In the genomic region with DNA sequence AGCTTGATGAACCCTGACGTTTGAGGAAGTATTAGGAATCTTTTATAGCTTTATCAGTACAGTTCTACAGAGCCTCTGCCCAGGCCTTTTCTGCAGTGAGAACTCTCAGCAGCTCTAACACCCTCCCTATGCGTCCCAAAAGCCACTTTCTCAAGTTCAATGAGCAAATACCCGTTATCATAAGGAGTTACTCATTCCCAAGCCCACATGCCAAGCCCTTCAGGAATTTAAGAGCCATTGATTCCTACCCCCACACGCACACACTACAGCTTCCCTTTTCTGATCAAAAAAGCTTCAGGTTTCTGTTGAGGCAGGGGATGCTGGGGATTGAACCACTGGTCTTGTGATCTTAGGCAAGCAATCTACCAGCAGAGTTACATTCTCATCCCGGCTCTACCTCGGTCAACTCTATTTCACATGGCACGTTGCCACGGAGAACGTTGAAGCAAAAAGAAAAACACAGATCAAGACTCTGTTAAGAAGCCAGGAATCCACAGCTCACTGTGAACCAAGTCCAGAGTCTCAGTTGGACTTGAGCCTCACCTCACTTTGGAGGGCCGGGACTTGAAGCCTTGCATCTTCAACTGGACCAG, we compare ENCODE assay signal across 22 mouse cellular contexts. TPM values are rescaled to one million over a fixed set of nuclear protein-coding genes. Genes with fewer than 3 reads are reported as not detected.
DNase-seq lines count a peak whose midpoint lies in the region; ATAC-seq and TF ChIP-seq lines count a peak whose summit lies in the region.
"Had no signal": no experiment of that assay in that cellular context is flagged by ENCODE, and none has a peak within 500 bp of the region (broad histone marks: within the 10 kb centered on the region; RNA-seq: fewer than 3 reads in every experiment).

No protein-coding gene starts in this region.

- H3K27me3 ChIP-seq in MEL (ENCODE audit: control insufficient read depth in 1 of 2, insufficient read depth in 2 of 2, low read length in 2 of 2): no peaks in the 10 kb centered on the region
- no peaks in the 10 kb centered on the region for H3K27me3 ChIP-seq in lung, embryonic 14.5 days (ENCODE audit: insufficient read depth, low read length)
- no peaks in the 10 kb centered on the region for H3K27me3 ChIP-seq in small intestine, adult 2 months (ENCODE audit: control insufficient read depth, insufficient read depth, low read length)

- 63% methylated on average over 10 of the region's 10 CpGs for WGBS in lung, embryonic 14.5 days
- WGBS in small intestine, adult 2 months: 28% methylated on average over 10 of the region's 10 CpGs

- no peak for TF ChIP-seq RAD21 in MEL (IDR thresholded peaks at IDR 0.05; ENCODE audit: low read depth, low read length)

- H3K27ac ChIP-seq in MEL (ENCODE audit: control insufficient read depth, low read depth, low read length): peak overlapping the region; percentile 64
- H3K27ac ChIP-seq in lung, embryonic 14.5 days (ENCODE audit: low read depth): peak overlapping the region; percentile 58
- peak overlapping the region; percentile 55 for H3K27ac ChIP-seq in small intestine, adult 2 months (ENCODE audit: insufficient read depth, low read depth, low read length)
- H3K27ac ChIP-seq: kidney, postnatal 0 days; left cerebral cortex, adult 2 months; limb, embryonic 10.5 days; midbrain, embryonic 15.5 days had no signal

- H3K36me3 ChIP-seq in MEL (ENCODE audit: control insufficient read depth in 1 of 2, insufficient read depth in 2 of 2, low read length in 2 of 2): peaks cover 0 to 12% of the 10 kb centered on the region in 2 experiments; a peak in 2 of 4 replicates
- H3K36me3 ChIP-seq in lung, embryonic 14.5 days (ENCODE audit: insufficient read depth): no peaks in the 10 kb centered on the region
- peaks cover 5% of the 10 kb centered on the region; the same call in 1 of the 2 replicates for H3K36me3 ChIP-seq in small intestine, adult 2 months (ENCODE audit: control insufficient read depth, insufficient read depth, low read length)
- H3K36me3 ChIP-seq: limb, embryonic 10.5 days; midbrain, embryonic 15.5 days had no signal

- no peak for TF ChIP-seq CTCF in MEL (IDR thresholded peaks at IDR 0.05 in 2 of 3, conservative IDR thresholded peaks at IDR 0.05 in 1 of 3; ENCODE audit: control insufficient read depth in 1 of 3, insufficient read depth in 1 of 3, low read depth in 2 of 3, low read length in 3 of 3, poor library complexity in 1 of 3, severe bottlenecking in 1 of 3)
- TF ChIP-seq CTCF in lung, embryonic 14.5 days (IDR thresholded peaks at IDR 0.05; ENCODE audit: low read depth): no peak
- TF ChIP-seq CTCF in small intestine, adult 2 months (IDR thresholded peaks at IDR 0.05; ENCODE audit: extremely low read depth, insufficient read length, insufficient replicate concordance, low read depth, low read length): no peak

- H3K4me2 ChIP-seq in lung, embryonic 14.5 days: no peak overlapping the region
- H3K4me2 ChIP-seq: midbrain, embryonic 15.5 days had no signal

- peaks cover 19 to 26% of the 10 kb centered on the region in 2 experiments for H3K4me1 ChIP-seq in MEL (ENCODE audit: control insufficient read depth in 1 of 2, insufficient read depth in 2 of 2, low read length in 2 of 2)
- H3K4me1 ChIP-seq in lung, embryonic 14.5 days (ENCODE audit: insufficient read depth): peaks cover 4% of the 10 kb centered on the region; the same call in 1 of the 2 replicates
- H3K4me1 ChIP-seq in small intestine, adult 2 months (ENCODE audit: control insufficient read depth, insufficient read depth, insufficient read length, low read length): peaks cover 30% of the 10 kb centered on the region

- no peak for TF ChIP-seq POLR2A in MEL (IDR thresholded peaks at IDR 0.05; ENCODE audit: control insufficient read depth in 1 of 2, insufficient read depth in 1 of 2, low read depth in 1 of 2, low read length in 2 of 2, poor library complexity in 1 of 2)
- no peak for TF ChIP-seq POLR2A in small intestine, adult 2 months (IDR thresholded peaks at IDR 0.05; ENCODE audit: low read depth, low read length)

- intact Hi-C loops in left cerebral cortex, postnatal 10 days (cut with DNase I): loop anchor here (5.0 kb wide), 1 partner anchor 33 kb away; no protein-coding TSS in a partner anchor

- no peaks in the 10 kb centered on the region for H3K9me3 ChIP-seq in MEL (replicated peaks; ENCODE audit: insufficient read depth, low read length)
- H3K9me3 ChIP-seq in lung, embryonic 14.5 days (ENCODE audit: low read depth, low read length): no peaks in the 10 kb centered on the region
- H3K9me3 ChIP-seq: limb, embryonic 10.5 days; midbrain, embryonic 15.5 days had no signal

- no peak for ATAC-seq in lung, embryonic 14.5 days (ENCODE audit: insufficient read depth)
- ATAC-seq: forebrain, embryonic 14.5 days; hindbrain, embryonic 16.5 days; liver, postnatal 0 days; midbrain, embryonic 15.5 days had no signal

- peak; percentile 56 to 60 for TF ChIP-seq EP300 in MEL (IDR thresholded peaks at IDR 0.05; ENCODE audit: low read depth in 1 of 2, low read length in 2 of 2)

- peak overlapping the region; percentile 0 to 38; a peak in 3 of 4 replicates for H3K4me3 ChIP-seq in MEL (ENCODE audit: control insufficient read depth in 1 of 2, insufficient read depth in 1 of 2, low read depth in 2 of 2, low read length in 2 of 2)
- no peak overlapping the region for H3K4me3 ChIP-seq in lung, embryonic 14.5 days (ENCODE audit: low read depth, low read length)
- peak overlapping the region; percentile 13; the same call in 1 of the 2 replicates for H3K4me3 ChIP-seq in small intestine, adult 2 months (ENCODE audit: low read depth, low read length)
- H3K4me3 ChIP-seq: erythroblast, embryonic 14.5 days; left cerebral cortex, adult 2 months; limb, embryonic 10.5 days; midbrain, embryonic 15.5 days had no signal

- DNase-seq in kidney, postnatal 10 days: peak; percentile 38
- no peak for DNase-seq in kidney, postnatal 4 days
- peak; percentile 85 for DNase-seq in MEL (ENCODE audit: low read depth, low spot score)
- peak; percentile 38 for DNase-seq in lung, embryonic 14.5 days
- no peak for DNase-seq in left cerebral cortex, postnatal 10 days (ENCODE audit: extremely low spot score in 1 of 2, low spot score in 2 of 2)
- DNase-seq in cerebellum, adult 8-10 months: no peak
- DNase-seq in testis, postnatal 14 days (ENCODE audit: low spot score): no peak
- DNase-seq: adrenal gland, adult 2 months; cerebellum, adult 9-10 months; gastrocnemius, postnatal 36 days; layer of hippocampus, adult 9-11 months; liver, postnatal 0 days; right cerebral cortex, postnatal 25 days; thymus, postnatal 36 days had no signal

- H3K9ac ChIP-seq in MEL (ENCODE audit: control insufficient read depth, low read depth, low read length, poor library complexity, severe bottlenecking): peak overlapping the region; percentile 11
- H3K9ac ChIP-seq in lung, embryonic 14.5 days: no peak overlapping the region
- H3K9ac ChIP-seq: liver, postnatal 0 days; midbrain, embryonic 15.5 days had no signal

- no peaks in the 10 kb centered on the region; the same call in 1 of the 2 replicates for H3K79me2 ChIP-seq in MEL (ENCODE audit: control insufficient read depth, insufficient read depth, low read length, poor library complexity)

TF ChIP-seq in MEL, 35 proteins besides CTCF, POLR2A, EP300 and RAD21 (continues in another document):
- peak; percentile 21; the same call in 1 of the 2 replicates for TF ChIP-seq ELF1 (IDR thresholded peaks at IDR 0.05; ENCODE audit: low read depth, low read length)
- peak; percentile 73 for TF ChIP-seq MAX (IDR thresholded peaks at IDR 0.05; ENCODE audit: low read length)
- TF ChIP-seq NRF1 (IDR thresholded peaks at IDR 0.05; ENCODE audit: insufficient read depth, low read depth, low read length, poor library complexity, severe bottlenecking): no peak
- TF ChIP-seq E2F4 (IDR thresholded peaks at IDR 0.05; ENCODE audit: borderline replicate concordance, low read depth, low read length): no peak
- TF ChIP-seq KAT2A (conservative IDR thresholded peaks at IDR 0.05; ENCODE audit: low read depth, low read length): no peak
- TF ChIP-seq MYC (IDR thresholded peaks at IDR 0.05; ENCODE audit: low read depth, low read length): 0 out of 2 replicates have a peak, but pooled peaks have one; percentile 33
- TF ChIP-seq TCF12 (IDR thresholded peaks at IDR 0.05; ENCODE audit: low read depth, low read length): no peak
- TF ChIP-seq UBTF (IDR thresholded peaks at IDR 0.05; ENCODE audit: borderline replicate concordance, insufficient read depth, low read depth, low read length): no peak
- no peak for TF ChIP-seq MYB (IDR thresholded peaks at IDR 0.05; ENCODE audit: low read depth, low read length)
- no peak for TF ChIP-seq SMC3 (IDR thresholded peaks at IDR 0.05; ENCODE audit: low read depth, low read length)
- TF ChIP-seq POLR2AphosphoS2 (IDR thresholded peaks at IDR 0.05; ENCODE audit: low read length): no peak
- no peak for TF ChIP-seq BHLHE40 (IDR thresholded peaks at IDR 0.05; ENCODE audit: borderline replicate concordance, low read depth, low read length)
- no peak for TF ChIP-seq TBP (IDR thresholded peaks at IDR 0.05; ENCODE audit: low read depth, low read length)
- TF ChIP-seq GATA1 (IDR thresholded peaks at IDR 0.05; ENCODE audit: low read depth, low read length): 0 out of 2 replicates have a peak, but pooled peaks have one; percentile 17
- no peak for TF ChIP-seq ZNF384 (IDR thresholded peaks at IDR 0.05; ENCODE audit: low read depth, low read length)

RNA-seq across cellular contexts. Expression of gene Anxa4, which starts 2.9 kb away (rescaled TPM):
- total RNA-seq in MEL (2012; rRNA removed): 30.4 and 31.1 TPM in 2 replicates
- 100 to 1,000 TPM in 1 of 2 experiments, 10 to 100 TPM in 1; 53.6 to 176 TPM for polyA plus RNA-seq in MEL (2012; ENCODE audit: insufficient read depth in 1 of 2, insufficient read length in 2 of 2, low read depth in 1 of 2, low replicate concordance in 2 of 2, missing spikeins in 1 of 2)
- 90.4 and 100 TPM in 2 replicates for polyA plus RNA-seq in lung, embryonic 14.5 days (2014; fragmentation: Nextera tagmentation; extraction: Ambion mirVana)
- polyA plus RNA-seq in small intestine, adult 2 months (2012; rRNA removed): 89.9 and 634 TPM in 2 replicates
- 1 to 10 TPM; 3.1 to 3.8 TPM for total RNA-seq in left cerebral cortex, postnatal 10 days (2021)
- polyA plus RNA-seq: erythroblast, embryonic 14.5 days had no signal

RNA-seq across cellular contexts. Expression of gene Gmcl1, which starts 57.3 kb away (rescaled TPM):
- total RNA-seq in MEL (2012; rRNA removed): 15.9 TPM in 2 replicates
- polyA plus RNA-seq in MEL (2012; ENCODE audit: insufficient read depth in 1 of 2, insufficient read length in 2 of 2, low read depth in 1 of 2, low replicate concordance in 2 of 2, missing spikeins in 1 of 2): 10 to 100 TPM; 21.5 to 67.0 TPM
- polyA plus RNA-seq in lung, embryonic 14.5 days (2014; fragmentation: Nextera tagmentation; extraction: Ambion mirVana): 33.4 and 33.8 TPM in 2 replicates
- polyA plus RNA-seq in small intestine, adult 2 months (2012; rRNA removed): 11.7 and 20.5 TPM in 2 replicates
- 10 to 100 TPM; 36.2 to 37.0 TPM for total RNA-seq in left cerebral cortex, postnatal 10 days (2021)

RNA-seq across cellular contexts. Expression of gene Aak1, which starts 58.9 kb away (rescaled TPM):
- 6.4 and 7.2 TPM in 2 replicates for total RNA-seq in MEL (2012; rRNA removed)
- polyA plus RNA-seq in MEL (2012; ENCODE audit: insufficient read depth in 1 of 2, insufficient read length in 2 of 2, low read depth in 1 of 2, low replicate concordance in 2 of 2, missing spikeins in 1 of 2): 100 to 1,000 TPM in 1 of 2 experiments, 10 to 100 TPM in 1; 25.4 to 353 TPM
- 18.3 and 20.7 TPM in 2 replicates for polyA plus RNA-seq in lung, embryonic 14.5 days (2014; fragmentation: Nextera tagmentation; extraction: Ambion mirVana)
- 10.5 and 22.8 TPM in 2 replicates for polyA plus RNA-seq in small intestine, adult 2 months (2012; rRNA removed)
- total RNA-seq in left cerebral cortex, postnatal 10 days (2021): 100 to 1,000 TPM; 263 to 271 TPM

Comparison
In these comparisons a context has a peak if more than half of its experiments do, and no peak if none do; other contexts are left out.
1. DNase-seq: peak in kidney, postnatal 10 days (single experiment), MEL (single experiment) and lung, embryonic 14.5 days (single experiment); none in kidney, postnatal 4 days (0 of 2), left cerebral cortex, postnatal 10 days (0 of 2), cerebellum, adult 8-10 months (single experiment) and testis, postnatal 14 days (single experiment).
2. Peak in every context shown above with its lines, with median percentiles within 50 percentile points of each other: H3K27ac ChIP-seq.